In the genomic region with DNA sequence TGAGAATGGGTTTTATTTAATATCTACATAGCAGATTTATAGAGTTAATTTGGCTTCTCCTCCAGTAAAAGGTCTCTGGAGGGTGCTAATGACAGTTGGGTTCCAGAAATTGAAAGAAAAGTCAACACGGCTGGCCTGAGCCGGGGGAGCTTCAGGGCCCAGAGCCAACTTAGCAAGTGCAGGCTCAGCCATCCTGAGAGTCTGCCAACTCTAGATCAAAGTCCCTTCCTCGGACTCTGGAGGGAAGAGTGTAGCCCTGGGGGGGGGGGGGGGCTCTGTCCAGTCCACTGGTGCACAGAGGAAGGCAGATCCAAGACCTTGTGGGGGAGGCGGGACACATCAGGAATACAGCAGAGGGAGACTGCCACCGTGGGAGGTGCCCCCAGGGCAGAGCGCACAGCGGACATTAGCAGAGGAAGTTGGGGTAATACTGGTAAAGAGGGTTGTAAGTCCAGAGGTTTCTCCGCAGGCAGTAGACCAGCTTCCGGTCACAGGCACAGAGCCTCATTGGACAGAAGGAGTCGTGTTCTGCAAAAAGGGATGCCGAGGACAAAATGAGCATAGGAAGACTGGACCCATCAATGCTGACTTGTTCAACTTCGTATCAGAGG, we compare ENCODE assay signal across 14 mouse cellular contexts. TPM values are rescaled to one million over a fixed set of nuclear protein-coding genes. Genes with fewer than 3 reads are reported as not detected.
DNase-seq lines count a peak whose midpoint lies in the region; ATAC-seq and TF ChIP-seq lines count a peak whose summit lies in the region.
"Had no signal": no experiment of that assay in that cellular context is flagged by ENCODE, and none has a peak within 500 bp of the region (broad histone marks: within the 10 kb centered on the region; RNA-seq: fewer than 3 reads in every experiment).

No protein-coding gene starts in this region.

- no peaks in the 10 kb centered on the region for H3K36me3 ChIP-seq in heart, embryonic 16.5 days (ENCODE audit: control insufficient read depth, insufficient read depth)
- H3K36me3 ChIP-seq in lung, postnatal 0 days (ENCODE audit: insufficient read depth, low read length), result no peaks in the 10 kb centered on the region
- no peaks in the 10 kb centered on the region for H3K36me3 ChIP-seq in small intestine, adult 2 months (ENCODE audit: control insufficient read depth, insufficient read depth, low read length)

- no peak overlapping the region for H3K4me3 ChIP-seq in heart, embryonic 16.5 days (ENCODE audit: low read length)
- no peak overlapping the region for H3K4me3 ChIP-seq in lung, postnatal 0 days (ENCODE audit: low read depth, low read length)
- H3K4me3 ChIP-seq in lung, adult 2 months (replicated peaks; ENCODE audit: extremely low read depth, low read depth, low read length), result no peak overlapping the region
- H3K4me3 ChIP-seq in small intestine, adult 2 months (ENCODE audit: low read depth, low read length), result peak overlapping the region; percentile 34

- peak overlapping the region; percentile 8; the same call in 1 of the 2 replicates for H3K4me2 ChIP-seq in heart, embryonic 16.5 days (ENCODE audit: low read depth, low read length)
- H3K4me2 ChIP-seq in lung, postnatal 0 days (replicated peaks; ENCODE audit: low read depth, low read length), result 0 out of 2 replicates have a peak overlapping the region, but pooled peaks have one; percentile 14

- no peak for TF ChIP-seq CTCF in lung, postnatal 0 days (IDR thresholded peaks at IDR 0.05)
- TF ChIP-seq CTCF in lung, adult 2 months (IDR thresholded peaks at IDR 0.05; ENCODE audit: insufficient read depth, low read length), result no peak
- no peak for TF ChIP-seq CTCF in small intestine, adult 2 months (IDR thresholded peaks at IDR 0.05; ENCODE audit: extremely low read depth, insufficient read length, insufficient replicate concordance, low read depth, low read length)

- H3K9ac ChIP-seq in heart, embryonic 16.5 days (ENCODE audit: low read length), result no peak overlapping the region
- H3K9ac ChIP-seq in lung, postnatal 0 days (replicated peaks; ENCODE audit: low read depth), result no peak overlapping the region

- 52% methylated on average over 12 of the region's 12 CpGs for WGBS in heart, embryonic 16.5 days
- 50% methylated on average over 12 of the region's 12 CpGs for WGBS in lung, postnatal 0 days
- 45% methylated on average over 12 of the region's 12 CpGs for WGBS in lung, adult 2 months
- 22% methylated on average over 12 of the region's 12 CpGs for WGBS in small intestine, adult 2 months

- peaks cover 4% of the 10 kb centered on the region; the same call in 1 of the 2 replicates for H3K4me1 ChIP-seq in heart, embryonic 16.5 days (ENCODE audit: control insufficient read depth, insufficient read depth, low read length)
- H3K4me1 ChIP-seq in lung, postnatal 0 days (ENCODE audit: insufficient read depth, low read depth, low read length), result no peaks in the 10 kb centered on the region
- H3K4me1 ChIP-seq in lung, adult 2 months (ENCODE audit: control insufficient read depth, insufficient read depth, low read length), result no peaks in the 10 kb centered on the region
- H3K4me1 ChIP-seq in small intestine, adult 2 months (ENCODE audit: control insufficient read depth, insufficient read depth, insufficient read length, low read length), result peaks cover 10% of the 10 kb centered on the region; the same call in 1 of the 2 replicates

- TF ChIP-seq EP300 in lung, postnatal 0 days (IDR thresholded peaks at IDR 0.05), result no peak

- TF ChIP-seq POLR2A in lung, adult 2 months (IDR thresholded peaks at IDR 0.05; ENCODE audit: borderline replicate concordance, extremely low read depth, low read depth, low read length), result no peak
- TF ChIP-seq POLR2A in small intestine, adult 2 months (IDR thresholded peaks at IDR 0.05; ENCODE audit: low read depth, low read length), result no peak

- no peaks in the 10 kb centered on the region; the same call in 1 of the 2 replicates for H3K9me3 ChIP-seq in heart, embryonic 16.5 days (replicated peaks; ENCODE audit: control insufficient read depth, low read length)
- H3K9me3 ChIP-seq in lung, postnatal 0 days (ENCODE audit: low read length), result no peaks in the 10 kb centered on the region

- H3K27ac ChIP-seq in heart, embryonic 16.5 days (ENCODE audit: low read length), result no peak overlapping the region
- H3K27ac ChIP-seq in lung, postnatal 0 days (ENCODE audit: low read length), result no peak overlapping the region
- H3K27ac ChIP-seq in small intestine, adult 2 months (ENCODE audit: insufficient read depth, low read depth, low read length), result no peak overlapping the region

- no peak for DNase-seq in heart, postnatal 36 days
- DNase-seq in lung, postnatal 0 days (ENCODE audit: low spot score), result peak; percentile 20
- no peak for DNase-seq in lung, adult 2 months
- peak; percentile 87 for DNase-seq in kidney, adult 9 months
- no peak for DNase-seq in thymus, postnatal 0 days (ENCODE audit: low spot score)
- no peak for DNase-seq in spleen, postnatal 10 days (ENCODE audit: low spot score in 2 of 2)
- DNase-seq: cerebellum, adult 2 months; layer of hippocampus, adult 9-11 months; right cerebral cortex, postnatal 25 days; thymus, postnatal 36 days had no signal

- 0 out of 2 replicates have a peak, but pooled peaks have one; percentile 10 for ATAC-seq in heart, embryonic 16.5 days (replicated peaks; ENCODE audit: extremely low read depth, insufficient read depth, low FRiP score)
- ATAC-seq in lung, postnatal 0 days, result no peak; the same call in 1 of the 2 replicates
- ATAC-seq: activated CD4-positive, CD25-positive, alpha-beta regulatory T cell, adult 4 months had no signal

- H3K27me3 ChIP-seq in heart, embryonic 16.5 days (ENCODE audit: control insufficient read depth, insufficient read depth, low read length), result peaks cover 8% of the 10 kb centered on the region
- no peaks in the 10 kb centered on the region for H3K27me3 ChIP-seq in lung, postnatal 0 days (replicated peaks; ENCODE audit: insufficient read depth, low read length)
- H3K27me3 ChIP-seq in small intestine, adult 2 months (ENCODE audit: control insufficient read depth, insufficient read depth, low read length), result no peaks in the 10 kb centered on the region

- intact Hi-C loops in heart, postnatal 36 days (cut with DNase I), result no loop called here

RNA-seq across cellular contexts. Expression of gene Pla2g2d, which starts 24.7 kb away (rescaled TPM):
- 0.12 TPM in 1 of 2 replicates, not detected in the other for polyA plus RNA-seq in heart, embryonic 16.5 days (2015; fragmentation: Nextera tagmentation; extraction: Ambion mirVana)
- under 1 TPM; 0.30 to 0.36 TPM for total RNA-seq in heart, postnatal 36 days (2021)
- not detected in 2 replicates for polyA plus RNA-seq in lung, postnatal 0 days (2015; fragmentation: Nextera tagmentation; extraction: Ambion mirVana)
- 2.5 and 2.6 TPM in 2 replicates for polyA plus RNA-seq in lung, adult 2 months (2012; rRNA removed)
- 6.5 and 7.8 TPM in 2 replicates for polyA plus RNA-seq in small intestine, adult 2 months (2012; rRNA removed)
- 0.40 and 0.47 TPM in 2 replicates for polyA plus RNA-seq in thymus, postnatal 0 days (2015; fragmentation: Nextera tagmentation; extraction: Ambion mirVana)
- total RNA-seq: granulocyte monocyte progenitor cell, adult 5-6 weeks had no signal

RNA-seq across cellular contexts. Expression of gene Pla2g2f, which starts 42.8 kb away (rescaled TPM):
- polyA plus RNA-seq in heart, embryonic 16.5 days (2015; fragmentation: Nextera tagmentation; extraction: Ambion mirVana), result 0.07 and 0.15 TPM in 2 replicates
- under 1 TPM in 1 of 2 experiments, not detected in 1; 0.24 TPM for total RNA-seq in heart, postnatal 36 days (2021)
- polyA plus RNA-seq in lung, postnatal 0 days (2015; fragmentation: Nextera tagmentation; extraction: Ambion mirVana), result not detected in 2 replicates
- 0.14 and 5.2 TPM in 2 replicates for polyA plus RNA-seq in lung, adult 2 months (2012; rRNA removed)
- polyA plus RNA-seq in small intestine, adult 2 months (2012; rRNA removed), result 4.4 and 14.5 TPM in 2 replicates
- 0.15 and 0.25 TPM in 2 replicates for polyA plus RNA-seq in thymus, postnatal 0 days (2015; fragmentation: Nextera tagmentation; extraction: Ambion mirVana)
- total RNA-seq: granulocyte monocyte progenitor cell, adult 5-6 weeks had no signal
- polyA plus RNA-seq: activated CD4-positive, CD25-positive, alpha-beta regulatory T cell, adult 4 months had no signal

Comparison
In these comparisons a context has a peak if more than half of its experiments do, and no peak if none do; other contexts are left out.
1. DNase-seq: peak in lung, postnatal 0 days (single experiment) and kidney, adult 9 months (single experiment); none in heart, postnatal 36 days (0 of 2), lung, adult 2 months (single experiment), thymus, postnatal 0 days (single experiment) and spleen, postnatal 10 days (0 of 2).